Mouse (Mus musculus): ENCODE measurements around the gene Krtap3-2.
"Not testable (repeated sequence)": the region's sequence is repeated elsewhere in the genome, so short reads cannot be mapped to it uniquely, and the experiment has no call there.

Krtap3-2 gene

DNA sequence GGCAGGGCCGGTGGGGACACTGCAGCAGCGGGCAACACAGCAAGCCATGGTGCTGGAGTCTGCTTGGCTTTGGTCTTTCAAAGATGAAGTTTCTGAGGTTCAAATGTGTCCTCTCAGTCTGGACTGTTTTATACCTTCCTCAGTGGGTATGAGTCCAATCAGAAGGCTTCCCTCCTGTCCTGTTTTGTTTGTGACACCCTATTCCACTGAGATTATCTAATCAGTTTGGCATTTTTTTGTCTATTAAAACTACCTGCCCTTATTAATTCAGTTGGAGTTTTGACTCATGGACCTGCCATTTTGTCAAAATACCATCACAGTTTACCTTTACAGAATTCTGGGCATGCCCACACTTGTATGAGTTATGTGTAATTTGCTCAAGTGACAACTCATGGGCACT is at the start of gene Krtap3-2:
Gene Krtap3-2, minus strand, starts transcription at position 101 of the 400 bp plus-strand sequence.
- DNase-seq: no peak

DNA sequence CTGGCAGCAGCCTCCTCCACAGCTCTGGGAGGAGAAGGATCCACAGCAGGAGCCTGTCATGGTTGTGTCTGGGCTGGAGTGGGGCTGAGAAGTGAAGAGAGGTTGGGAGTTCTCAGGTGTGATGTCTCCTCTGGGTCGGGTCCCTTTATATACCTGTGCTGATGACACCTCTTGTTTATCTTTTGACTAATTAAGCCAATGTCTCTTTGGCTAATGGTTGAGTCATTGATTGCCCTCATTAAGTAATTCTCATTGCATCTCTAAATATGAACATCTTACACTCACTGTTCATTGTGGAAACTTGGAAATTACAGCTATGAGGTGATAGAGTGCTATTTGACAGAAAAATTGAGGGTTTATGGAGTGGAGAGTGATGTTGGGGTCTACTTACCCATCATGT is 46.6 kb upstream of the Krtap3-2 start, which contains the start of gene Gm11938:
Gene Gm11938, minus strand, starts transcription at position 101 of the 400 bp plus-strand sequence.
- DNase-seq: not testable (repeated sequence)

DNA sequence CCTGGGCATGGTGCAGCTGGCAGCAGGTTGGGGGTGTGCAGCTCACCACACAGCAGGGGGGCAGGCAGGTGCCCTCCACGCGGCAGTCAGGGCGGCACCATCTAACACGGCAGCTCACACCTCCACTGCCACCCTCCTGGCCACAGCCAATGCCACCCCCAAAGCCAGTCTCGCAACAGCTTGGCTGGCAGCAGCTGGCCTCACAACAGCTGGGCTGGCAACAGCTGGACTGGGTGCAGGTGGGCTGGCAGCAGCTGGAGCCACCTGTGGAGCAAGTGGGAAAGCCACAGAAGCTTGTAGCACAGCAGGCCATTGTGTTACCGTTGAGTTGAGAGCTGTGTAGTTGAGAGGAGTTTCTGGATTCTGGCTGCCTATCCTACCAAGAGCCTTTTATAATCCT is 41.1 kb upstream of the Krtap3-2 start, which contains the start of gene Krtap9-3:
Gene Krtap9-3, minus strand, starts transcription at position 364 of the 400 bp plus-strand sequence.
- DNase-seq: not testable (repeated sequence)

DNA sequence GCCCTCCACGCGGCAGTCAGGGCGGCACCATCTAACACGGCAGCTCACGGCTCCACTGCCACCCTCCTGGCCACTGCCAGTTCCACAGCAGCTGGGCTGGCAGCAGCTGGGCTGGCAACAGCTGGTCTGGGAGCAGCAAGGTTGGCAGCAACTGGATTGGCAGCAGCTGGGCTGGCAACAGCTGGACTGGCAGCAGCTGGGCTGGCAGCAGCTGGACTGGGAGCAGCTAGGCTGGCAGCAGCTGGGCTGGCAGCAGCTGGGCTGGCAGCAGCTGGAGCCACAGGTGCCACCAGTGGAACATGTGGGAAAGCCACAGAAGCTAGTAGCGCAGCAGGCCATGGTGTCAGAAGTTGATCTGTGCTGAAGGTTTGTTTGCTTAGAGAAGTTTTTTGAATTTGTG is 34.3 kb upstream of the Krtap3-2 start, which contains the start of gene Krtap1-3:
Gene Krtap1-3, minus strand, starts transcription at position 359 of the 400 bp plus-strand sequence.
- no peak for DNase-seq

DNA sequence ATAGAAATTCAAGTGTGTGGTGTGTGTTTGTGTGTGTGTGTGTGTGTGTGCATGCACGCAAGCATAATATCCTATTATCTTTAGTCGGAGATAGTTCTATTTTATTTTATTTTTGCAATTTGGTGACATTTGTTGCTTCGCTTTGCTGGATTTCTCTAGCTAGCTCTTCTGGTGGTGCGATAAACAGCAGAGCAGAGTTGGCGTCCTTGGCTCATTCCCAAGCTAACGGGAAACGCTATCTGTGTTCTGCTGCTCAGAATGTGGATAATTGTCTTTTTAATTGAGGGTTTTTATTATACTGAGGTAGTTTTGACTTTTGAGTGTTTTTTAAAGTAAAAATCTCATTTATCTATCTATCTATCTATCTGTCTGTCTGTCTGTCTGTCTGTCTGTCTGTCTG is 28.4 kb upstream of the Krtap3-2 start:
- DNase-seq: no peak

DNA sequence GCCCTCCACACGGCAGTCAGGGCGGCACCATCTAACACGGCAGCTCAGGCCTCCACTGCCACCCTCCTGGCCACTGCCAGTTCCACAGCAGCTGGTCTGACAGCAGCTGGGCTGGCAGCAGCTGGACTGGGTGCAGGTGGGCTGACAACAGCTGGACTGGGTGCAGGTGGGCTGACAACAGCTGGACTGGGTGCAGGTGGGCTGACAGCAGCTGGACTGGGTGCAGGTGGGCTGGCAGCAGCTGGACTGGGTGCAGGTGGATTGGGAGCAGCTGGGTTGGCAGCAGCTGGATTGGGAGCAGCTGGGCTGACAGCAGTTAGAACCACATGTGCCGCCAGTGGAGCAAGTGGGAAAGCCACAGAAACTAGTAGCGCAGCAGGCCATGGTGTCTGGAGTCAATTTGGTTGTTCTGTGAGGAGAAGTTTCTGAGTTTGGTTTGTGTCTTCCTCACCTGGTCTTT is 26.6 kb upstream of the Krtap3-2 start, which contains the start of gene Krtap1-4:
Gene Krtap1-4, minus strand, starts transcription at position 410 of the 460 bp plus-strand sequence.
- no peak for DNase-seq

DNA sequence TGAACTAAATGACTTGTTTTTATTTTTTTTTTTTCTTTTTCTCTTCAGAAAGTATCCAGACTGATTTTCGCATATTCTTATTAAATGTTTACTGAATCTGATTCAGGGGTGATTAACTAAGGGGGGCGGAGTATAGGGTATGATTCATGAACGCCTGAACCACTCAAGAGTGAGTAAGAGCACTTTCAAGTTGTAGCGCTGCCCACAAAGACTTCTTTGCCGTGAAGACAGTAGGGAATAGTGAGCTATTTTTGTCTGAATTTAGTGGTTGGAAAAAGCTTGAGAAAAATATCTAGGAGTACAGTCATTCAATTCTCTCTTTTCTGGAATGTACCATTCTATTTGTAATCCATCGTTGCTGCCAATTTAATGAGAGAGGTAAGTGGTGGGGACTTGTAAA is 24.9 kb upstream of the Krtap3-2 start:
- DNase-seq: peak; percentile 32

DNA sequence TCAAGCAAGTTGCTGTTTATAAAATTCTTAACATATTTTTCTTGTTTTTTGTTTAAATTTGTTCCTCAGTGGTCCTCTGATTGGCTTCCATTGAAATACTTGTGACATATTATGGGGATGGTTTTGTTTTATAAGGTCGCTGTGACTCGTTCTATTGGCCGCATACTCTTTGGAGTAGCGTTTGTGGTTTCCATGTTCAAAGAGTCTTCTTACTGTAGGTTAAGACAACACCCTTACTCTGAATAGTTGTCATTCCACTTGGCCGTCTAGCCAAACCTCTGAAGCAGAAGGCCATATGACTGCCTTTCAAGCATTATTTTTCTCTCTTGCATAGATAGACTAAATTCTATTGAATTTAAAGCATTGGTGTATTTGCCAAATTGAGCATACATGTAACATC is 24.4 kb upstream of the Krtap3-2 start:
- no peak for DNase-seq

DNA sequence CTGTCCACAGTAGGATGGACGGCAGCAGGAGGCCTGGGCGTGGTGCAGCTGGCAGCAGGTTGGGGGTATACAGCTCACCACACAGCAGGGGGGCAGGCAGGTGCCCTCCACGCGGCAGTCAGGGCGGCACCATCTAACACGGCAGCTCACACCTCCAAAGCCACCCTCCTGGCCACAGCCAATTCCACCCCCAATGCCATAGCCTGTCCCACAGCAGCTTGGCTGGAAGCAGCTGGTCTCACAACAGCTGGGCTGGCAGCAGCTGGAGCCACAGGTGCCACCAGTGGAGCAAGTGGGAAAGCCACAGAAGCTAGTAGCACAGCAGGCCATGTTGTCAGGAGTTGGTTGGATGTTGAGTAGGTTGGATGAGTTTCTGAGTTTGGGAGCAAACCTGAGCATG is 24.0 kb upstream of the Krtap3-2 start, which contains the start of gene Krtap1-5:
Gene Krtap1-5, minus strand, starts transcription at position 381 of the 400 bp plus-strand sequence.
- DNase-seq: no peak

DNA sequence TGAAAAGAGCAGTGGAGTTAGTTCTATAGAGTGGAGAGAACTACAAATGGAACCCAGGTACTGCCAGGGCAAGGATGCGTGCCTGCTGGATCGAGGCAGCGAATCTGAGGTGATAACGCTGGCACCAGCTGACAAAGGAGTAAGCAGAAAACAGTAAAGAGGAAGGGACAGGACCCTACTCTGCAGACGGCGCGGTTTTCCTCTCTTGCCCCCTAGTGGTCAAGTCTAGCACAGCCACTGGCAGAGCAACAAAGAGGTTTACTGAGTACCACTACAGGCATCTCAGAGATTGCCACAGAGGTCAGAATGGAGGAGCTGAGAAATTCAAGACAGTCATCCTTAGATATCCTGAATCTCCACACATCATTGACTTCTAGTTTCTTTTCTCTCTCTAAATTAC is 17.5 kb upstream of the Krtap3-2 start:
- peak; percentile 84 for DNase-seq

DNA sequence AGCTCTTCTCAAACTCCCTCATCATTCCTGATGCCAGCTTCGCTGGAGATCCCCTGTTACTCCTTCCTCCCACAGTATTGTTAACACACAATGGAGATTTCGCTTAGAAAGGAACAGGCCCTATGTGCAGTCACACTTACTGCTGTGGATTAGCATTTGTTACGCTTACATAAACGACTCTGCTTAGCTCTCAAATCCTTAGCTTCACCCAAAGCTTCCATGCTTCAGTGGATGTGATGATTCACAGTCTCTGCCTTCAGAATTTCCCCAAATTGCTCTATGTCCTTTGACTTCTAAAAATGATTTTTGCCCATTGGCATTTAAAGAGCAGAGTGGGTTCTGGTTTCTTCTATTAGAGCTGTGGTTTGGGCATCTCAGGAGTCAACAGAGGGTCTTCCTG is 16.5 kb upstream of the Krtap3-2 start:
- DNase-seq: no peak

DNA sequence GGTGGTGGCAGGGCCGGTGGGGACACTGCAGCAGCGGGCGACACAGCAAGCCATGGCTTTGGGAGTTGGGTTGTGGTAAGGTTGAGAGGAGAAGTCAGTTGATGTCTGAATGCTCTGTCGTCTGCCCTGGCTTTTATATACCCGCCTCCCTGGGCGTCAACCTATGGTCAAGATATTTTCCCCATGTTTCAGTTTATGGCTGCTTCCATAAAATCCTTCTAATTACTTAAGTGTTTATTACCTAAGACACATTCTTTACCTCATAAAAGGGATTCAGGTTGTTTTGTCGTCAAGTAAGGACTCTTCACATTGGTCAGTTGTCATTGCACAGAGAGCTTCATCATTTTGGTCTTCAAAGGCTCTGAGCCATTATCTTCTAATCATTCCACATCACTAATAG is 9.9 kb upstream of the Krtap3-2 start, which contains the start of gene Krtap3-1:
Gene Krtap3-1, minus strand, starts transcription at position 101 of the 400 bp plus-strand sequence.
- no peak for DNase-seq

DNA sequence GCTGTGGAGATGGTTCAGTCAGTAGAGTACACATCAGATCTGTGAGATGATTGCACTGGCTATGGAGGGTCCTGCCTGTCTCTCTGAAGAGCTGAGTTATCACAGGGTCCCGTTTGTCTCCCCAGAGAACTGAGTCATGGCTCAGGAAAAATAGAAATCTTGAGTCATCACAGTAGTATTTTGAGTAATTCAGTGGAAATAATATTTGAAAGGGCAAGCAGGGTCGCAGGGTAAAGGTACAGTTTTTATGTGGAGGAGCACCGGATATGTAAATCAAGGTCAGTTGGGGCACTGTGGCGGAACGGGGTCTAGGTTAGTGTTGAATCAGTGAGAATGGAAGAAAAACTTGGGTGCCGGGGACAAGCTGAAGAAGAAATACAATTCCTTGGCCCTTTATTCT is 5.9 kb upstream of the Krtap3-2 start:
- no peak for DNase-seq

DNA sequence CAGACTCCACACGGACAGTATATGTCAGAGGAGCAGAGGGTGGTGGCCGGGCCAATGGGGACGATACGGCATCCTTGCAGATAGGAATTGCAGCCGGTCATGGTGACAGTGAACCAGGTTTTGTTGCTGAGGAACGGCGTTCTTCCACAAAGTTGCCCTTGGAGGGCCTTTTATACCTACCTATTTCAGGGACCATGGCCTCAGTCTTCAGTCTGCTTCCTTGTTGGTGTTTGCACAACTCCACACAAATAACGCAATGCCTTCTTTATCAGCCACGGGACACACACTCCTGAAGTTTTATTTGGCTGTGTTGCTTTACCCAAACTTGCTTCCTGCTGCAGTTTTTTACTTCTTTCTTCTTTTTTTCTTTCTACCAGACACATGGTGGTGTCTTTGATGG is 2.7 kb upstream of the Krtap3-2 start, which contains the start of gene Gm11939:
Gene Gm11939, minus strand, starts transcription at position 101 of the 400 bp plus-strand sequence.
- DNase-seq: no peak

DNA sequence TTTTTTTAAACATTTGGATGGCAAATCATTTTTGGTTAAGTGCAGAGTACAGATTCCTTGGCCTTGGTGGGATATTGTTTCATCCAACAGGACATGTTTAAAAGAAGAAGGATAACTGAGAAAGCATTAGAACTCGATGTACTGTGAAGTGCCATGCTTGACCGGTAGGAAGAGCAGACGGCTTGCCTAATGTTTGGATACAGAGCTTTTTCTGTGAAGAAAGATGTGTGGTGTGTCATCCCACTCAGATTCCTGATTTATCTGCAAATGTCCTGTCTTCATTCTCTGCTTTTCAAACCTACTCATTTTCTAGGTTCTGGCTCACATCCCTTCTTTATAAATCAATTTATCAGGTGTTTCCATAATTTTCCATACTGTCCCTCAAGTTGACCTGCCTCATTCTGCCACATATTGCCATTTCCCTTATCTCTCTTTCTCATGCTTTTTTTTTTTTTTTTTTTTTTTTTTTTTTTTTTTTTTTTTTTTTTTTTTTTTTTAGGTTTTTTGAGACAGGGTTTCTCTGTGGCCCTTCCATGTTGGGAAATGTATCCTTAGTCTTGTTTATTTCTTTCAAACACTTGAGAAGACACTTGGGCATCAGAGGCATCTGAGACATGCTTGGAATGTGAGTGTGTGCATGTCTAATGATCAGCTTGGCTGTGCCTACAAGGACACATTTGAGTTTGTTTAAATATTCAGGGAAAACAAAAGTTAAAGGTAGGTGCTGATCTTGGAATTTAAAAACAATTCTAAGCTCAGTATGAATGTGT is 1.5 kb upstream of the Krtap3-2 start:
- DNase-seq: peak; percentile 5

DNA sequence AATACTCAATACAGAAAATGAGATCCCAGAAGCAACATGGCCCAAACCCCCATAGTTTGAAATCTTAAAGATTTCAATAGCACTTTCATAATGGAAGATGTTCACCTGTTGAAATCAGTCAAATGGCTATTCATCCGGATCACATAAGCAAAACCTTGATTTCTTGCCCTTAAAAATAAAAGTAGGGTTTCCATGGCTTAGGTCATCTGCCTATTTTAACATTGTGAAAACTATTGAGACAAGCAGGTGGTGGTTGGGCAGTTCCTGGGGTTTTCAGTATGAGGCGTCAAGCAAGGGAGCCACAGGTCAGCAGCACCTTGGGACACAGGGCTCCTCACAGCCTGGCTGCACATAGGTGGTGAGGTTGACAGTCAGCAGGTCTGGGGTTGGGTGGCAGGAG is 458 bp downstream of the Krtap3-2 start:
- DNase-seq: no peak

DNA sequence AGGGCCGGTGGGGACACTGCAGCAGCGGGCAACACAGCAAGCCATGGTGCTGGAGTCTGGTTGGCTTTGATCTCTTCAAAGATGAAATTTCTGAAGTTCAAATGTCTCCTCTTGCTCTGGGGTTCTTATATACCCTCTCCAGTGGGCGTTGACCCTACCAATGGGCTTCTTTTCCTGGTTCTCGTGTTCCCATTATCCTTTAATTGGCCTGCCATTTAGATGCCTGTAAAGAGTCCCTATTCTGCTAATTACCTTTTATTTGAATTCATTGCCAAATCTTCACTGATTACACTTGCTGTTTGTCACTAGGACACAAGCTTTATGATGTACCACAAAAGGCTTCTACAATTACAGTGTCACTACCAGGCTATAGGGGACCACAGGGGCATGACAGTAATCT is 5.9 kb downstream of the Krtap3-2 start, which contains the start of gene Krtap3-3:
Gene Krtap3-3, minus strand, starts transcription at position 101 of the 400 bp plus-strand sequence.
- DNase-seq: no peak

DNA sequence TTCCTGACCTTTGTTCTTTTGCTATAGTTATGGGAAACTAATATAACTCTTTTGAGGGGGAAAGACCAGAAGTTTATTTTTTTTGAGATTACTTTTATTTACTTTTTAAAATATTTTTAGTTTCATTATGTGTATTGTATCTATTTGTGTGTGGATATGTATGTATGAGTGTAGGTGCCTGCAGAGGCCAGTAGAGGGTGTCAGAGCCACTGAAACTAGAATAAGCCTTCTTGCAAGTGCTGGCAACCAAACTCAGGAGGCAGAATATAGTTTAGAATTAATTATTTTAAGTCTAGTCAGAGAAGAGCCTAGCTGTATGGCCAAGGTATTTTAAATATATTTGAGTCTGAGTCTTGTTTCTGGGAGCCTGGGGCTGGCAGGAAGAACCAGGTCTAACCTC is 8.8 kb downstream of the Krtap3-2 start:
- no peak for DNase-seq

DNA sequence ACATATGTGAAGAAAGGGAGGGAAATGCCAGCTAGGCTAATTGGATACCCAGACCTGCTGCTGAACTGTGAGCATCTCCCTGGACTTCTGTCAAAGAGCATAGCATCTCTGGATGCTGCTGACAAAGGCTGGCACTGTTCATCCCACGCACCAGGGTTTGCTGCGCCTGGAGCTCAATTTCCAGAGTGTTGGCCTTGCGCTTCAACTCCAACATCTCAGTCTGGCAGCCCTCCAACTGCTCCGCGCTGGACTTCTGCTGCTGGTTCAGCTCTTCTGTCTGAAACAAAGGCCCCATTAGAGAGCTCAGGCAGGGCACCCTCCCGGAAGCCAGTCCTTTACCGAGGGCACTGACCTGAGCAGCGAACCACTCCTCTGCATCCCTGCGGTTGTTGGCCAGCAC is 16.9 kb downstream of the Krtap3-2 start:
- DNase-seq: no peak

DNA sequence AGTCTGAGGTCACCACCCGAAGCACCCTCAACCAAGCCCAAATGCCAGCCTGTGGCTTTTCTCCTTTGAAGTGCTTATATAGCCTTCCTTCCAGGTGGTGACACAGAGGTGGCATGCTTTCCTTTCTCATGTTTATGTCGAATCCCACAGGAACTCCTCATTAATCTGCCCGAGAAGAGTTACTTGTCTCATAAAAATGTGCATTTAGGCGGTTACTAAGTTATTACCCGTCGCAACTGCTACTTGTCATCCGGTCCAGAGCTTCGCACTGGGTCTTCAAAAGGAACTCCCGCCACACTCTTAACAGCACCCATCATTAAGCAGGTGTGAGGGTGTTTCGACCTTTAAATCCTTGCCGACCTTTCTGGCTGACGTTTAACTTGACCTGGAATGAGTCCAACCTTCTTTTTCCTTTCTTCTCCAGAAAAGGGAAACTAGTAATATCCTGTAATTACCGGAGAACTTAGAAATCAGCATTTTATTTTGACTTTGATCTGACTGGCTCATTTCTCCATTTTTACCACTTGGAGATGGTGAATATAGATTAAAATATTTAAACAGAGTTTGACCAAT is 35.3 kb downstream of the Krtap3-2 start, which contains the start of gene Krt39:
Gene Krt39, minus strand, starts transcription at position 51 of the 573 bp plus-strand sequence.
- DNase-seq: no peak

DNA sequence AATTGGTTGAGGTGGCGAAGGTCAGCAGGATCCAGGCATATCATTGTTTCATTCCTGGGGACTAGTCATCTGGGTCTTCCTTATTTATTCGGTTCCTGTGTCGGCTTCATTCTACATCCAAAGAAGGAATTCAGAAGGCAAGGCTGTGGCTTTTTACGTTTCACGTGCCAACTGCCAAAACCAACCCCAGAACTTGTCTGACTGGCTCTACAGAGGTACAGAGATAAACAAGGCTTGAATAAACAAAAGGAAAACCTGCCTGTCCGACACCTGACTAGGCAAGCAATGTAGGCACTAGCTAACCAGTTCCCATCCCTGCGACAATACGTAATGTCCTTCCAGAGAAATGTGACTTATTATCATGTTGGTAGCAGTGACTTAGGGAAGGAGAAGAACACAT is 42.6 kb downstream of the Krtap3-2 start:
- DNase-seq: peak; percentile 66
